Mouse (Mus musculus): ENCODE measurements around the gene Tipin.

- TF ChIP-seq CTCF (IDR thresholded peaks at IDR 0.05; ENCODE audit: low read depth, low read length) (peak; percentile 70), POLR2A (IDR thresholded peaks at IDR 0.05; ENCODE audit: insufficient read depth, low read length) (no peak)
Observed at GRCm38 (mm10) chr9:64312128-64312527, 30.7 kb downstream of the Tipin start.
